Comparison of ENCODE assay signal across 16 mouse cellular contexts in the genomic region with DNA sequence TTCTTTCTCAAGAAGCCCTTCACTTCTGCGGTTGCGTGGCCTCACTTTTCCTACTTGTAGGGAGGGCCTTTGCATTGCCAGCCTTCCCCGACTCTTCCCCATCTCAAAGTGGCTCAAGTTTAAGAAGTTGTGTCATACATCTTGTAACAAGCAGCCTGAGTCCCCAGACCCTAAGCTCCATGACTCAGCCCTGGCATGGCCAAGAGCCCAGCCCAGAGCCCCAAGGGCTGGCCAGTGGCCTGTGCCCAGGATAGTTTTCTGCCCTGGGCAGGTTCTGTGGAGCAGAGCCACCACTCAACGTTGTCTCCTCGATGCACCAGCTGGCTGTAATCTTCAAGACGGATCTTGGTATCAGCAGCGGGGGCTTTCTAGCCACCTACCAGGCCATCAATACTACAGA. TPM values are rescaled to one million over a fixed set of nuclear protein-coding genes. Genes with fewer than 3 reads are reported as not detected.
"Had no signal": no experiment of that assay in that cellular context is flagged by ENCODE, and none has a peak within 500 bp of the region (broad histone marks: within the 10 kb centered on the region; RNA-seq: fewer than 3 reads in every experiment).

No protein-coding gene starts in this region.

- DNase-seq: kidney, postnatal 10 days; kidney, postnatal 4 days; right cerebral cortex, postnatal 4 days; spleen, adult 18-20 months; thymus, adult 18-20 months; thymus, postnatal 14 days had no signal

- H3K27me3 ChIP-seq: liver, embryonic 12.5 days; midbrain, embryonic 15.5 days; neural tube, embryonic 12.5 days had no signal

- H3K4me2 ChIP-seq: liver, embryonic 12.5 days; midbrain, embryonic 15.5 days; neural tube, embryonic 12.5 days had no signal

- H3K27ac ChIP-seq: layer of hippocampus, adult 2 months; left cerebral cortex, adult 2 months; limb, embryonic 10.5 days; liver, embryonic 12.5 days; midbrain, embryonic 10.5 days; midbrain, embryonic 15.5 days; neural tube, embryonic 12.5 days had no signal

- H3K9me3 ChIP-seq: limb, embryonic 10.5 days; liver, embryonic 12.5 days; midbrain, embryonic 10.5 days; midbrain, embryonic 15.5 days; neural tube, embryonic 12.5 days had no signal

- H3K4me3 ChIP-seq: layer of hippocampus, adult 2 months; left cerebral cortex, adult 2 months; limb, embryonic 10.5 days; liver, embryonic 12.5 days; midbrain, embryonic 10.5 days; midbrain, embryonic 15.5 days; neural tube, embryonic 12.5 days had no signal

- ATAC-seq: liver, embryonic 12.5 days; midbrain, embryonic 15.5 days had no signal

- H3K36me3 ChIP-seq: midbrain, embryonic 15.5 days had no signal

- H3K9ac ChIP-seq: liver, embryonic 12.5 days; midbrain, embryonic 15.5 days; neural tube, embryonic 12.5 days had no signal

RNA-seq across cellular contexts. Expression of a gene that starts 2.2 kb away (rescaled TPM):
- total RNA-seq: monocyte, adult 5-6 weeks; neutrophil, adult 5-6 weeks had no signal
- polyA plus RNA-seq: limb, embryonic 10.5 days had no signal

RNA-seq across cellular contexts. Expression of a gene that starts 3.4 kb away (rescaled TPM):
- total RNA-seq: monocyte, adult 5-6 weeks; neutrophil, adult 5-6 weeks had no signal
- polyA plus RNA-seq: liver, embryonic 12.5 days; liver, embryonic 16.5 days had no signal

RNA-seq across cellular contexts. Expression of a gene that starts 8.4 kb away (rescaled TPM):
- total RNA-seq: monocyte, adult 5-6 weeks; neutrophil, adult 5-6 weeks had no signal
- polyA plus RNA-seq: liver, embryonic 12.5 days; liver, embryonic 16.5 days had no signal
